Mouse (Mus musculus) lung, postnatal 0 days (tissue): Measurements from ENCODE around the gene Nucb1. TPM values are rescaled to one million over a fixed set of nuclear protein-coding genes. Genes with fewer than 3 reads are reported as not detected.
A peak's percentile ranks its signal among the peaks of the same experiment; 100 is the strongest.
"Not testable (repeated sequence)": the region's sequence is repeated elsewhere in the genome, so short reads cannot be mapped to it uniquely, and the experiment has no call there.

Experiments
- ATAC-seq: fragments of 200-750 bp; cut with Nextera tagmentation; 2 replicates; pipeline ENCODE4 v1.8.0; 2017; ENCODE audit warnings: moderate library complexity
- DNase-seq: peaks from one replicate; pipeline ENCODE4 v3.0.0-alpha.2; 2016; ENCODE audit warnings: low spot score
- H3K27ac ChIP-seq: fragments of 300-500 bp; sonication (generic); 2 replicates; pipeline ENCODE4 v1.5.1; 2014; ENCODE audit warnings: antibody characterized with exemption, mild to moderate bottlenecking, low read length, mixed read lengths
- H3K27me3 ChIP-seq: fragments of 300-500 bp; sonication (generic); replicated peaks from 2 replicates; pipeline ENCODE4 v1.6.1; 2014; ENCODE audit warnings: low read length, mixed read lengths; ENCODE audit not compliant: insufficient read depth
- H3K36me3 ChIP-seq: fragments of 300-500 bp; sonication (generic); 2 replicates; pipeline ENCODE4 v1.6.1; 2014; ENCODE audit warnings: low read length, mixed read lengths; ENCODE audit not compliant: insufficient read depth
- H3K4me1 ChIP-seq: fragments of 300-500 bp; sonication (generic); 2 replicates; pipeline ENCODE4 v1.6.1; 2014; ENCODE audit warnings: antibody characterized with exemption, low read depth, low read length, mixed read lengths; ENCODE audit not compliant: insufficient read depth
- H3K4me2 ChIP-seq: fragments of 300-500 bp; sonication (generic); replicated peaks from 2 replicates; pipeline ENCODE4 v1.6.1; 2014; ENCODE audit warnings: low read depth, mild to moderate bottlenecking, low read length, moderate library complexity, mixed read lengths
- H3K4me3 ChIP-seq: fragments of 300-500 bp; sonication (generic); 2 replicates; pipeline ENCODE4 v1.5.1; 2014; ENCODE audit warnings: low read depth, low read length
- H3K9ac ChIP-seq: fragments of 300-500 bp; sonication (generic); replicated peaks from 2 replicates; pipeline ENCODE4 v1.6.1; 2014; ENCODE audit warnings: low read depth, mild to moderate bottlenecking
- H3K9me3 ChIP-seq: fragments of 300-500 bp; sonication (generic); 2 replicates; pipeline ENCODE4 v1.6.1; 2016; ENCODE audit warnings: low read length, mixed read lengths
- CTCF ChIP-seq: IDR thresholded peaks from 2 replicates; pipeline ENCODE4 v1.5.1; 2016; ENCODE audit warnings: antibody characterized with exemption, mild to moderate bottlenecking
- EP300 ChIP-seq: IDR thresholded peaks from 2 replicates; pipeline ENCODE4 v1.6.1; 2016; ENCODE audit warnings: antibody characterized with exemption, mild to moderate bottlenecking, control low read depth
- WGBS: fragments of 180-500 bp; shearing (Covaris S2); extraction: QIAGEN DNeasy Blood & Tissue Kit; methylation state at CpG from one replicate; pipeline ENCODE4 v1.1.7; 2014; 5-methylcytosine and 5-hydroxymethylcytosine counted together
- polyA plus RNA-seq: library from polyadenylated mRNA; unstranded; fragments of >200 nt; fragmentation: Nextera tagmentation; extraction: Ambion mirVana; gene quantifications from 2 replicates; pipeline ENCODE4 v1.2.1, GENCODE M21; 2015

Nucb1 gene
- polyA plus RNA-seq, 1 experiment from 2014 or later, result 213 TPM

DNA sequence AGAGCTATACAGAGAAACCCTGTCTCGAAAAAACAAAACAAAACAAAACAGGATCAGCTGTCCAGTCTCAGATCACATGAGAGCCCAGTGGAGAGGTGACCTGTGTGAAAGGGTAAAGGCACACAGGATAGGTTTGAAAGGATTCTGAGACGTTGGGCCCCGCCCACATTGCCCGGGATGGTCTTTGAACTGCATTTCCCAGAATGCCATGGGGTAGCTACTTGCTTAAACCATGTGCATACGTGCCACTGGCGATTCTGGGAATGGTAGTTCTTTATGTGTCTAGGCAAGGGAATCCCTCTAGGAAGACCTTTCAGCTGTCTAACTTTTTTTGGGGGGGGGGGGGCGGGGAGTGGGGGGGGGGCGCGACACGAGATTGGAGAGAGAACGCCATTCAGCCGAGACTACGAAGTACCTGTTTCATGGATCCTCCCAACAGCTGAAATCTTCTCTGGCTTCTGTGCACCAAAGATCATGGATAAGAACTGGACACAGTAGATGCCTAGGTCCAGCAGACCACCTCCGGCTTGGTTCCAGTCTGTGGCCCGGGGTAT is 28.8 kb downstream of the Nucb1 start, which contains the start of gene Tulp2:
Tulp2 (plus strand) TSS at position 504 of the 554 bp plus-strand sequence.
- no peaks in the 10 kb centered on the region for H3K4me1 ChIP-seq
- no peak within 1 kb of the TSS for H3K4me3 ChIP-seq
- no peak within 1 kb of the TSS for H3K4me2 ChIP-seq
- ATAC-seq (peak; percentile 86), DNase-seq (peak; percentile 68)
- TF ChIP-seq CTCF (no peak), EP300 (no peak)
- no peaks in the 10 kb centered on the region for H3K27me3 ChIP-seq
- H3K27ac ChIP-seq, result no peak within 1 kb of the TSS
- 50% methylated on average over 15 of the region's 15 CpGs for WGBS
- H3K9ac ChIP-seq, result no peak within 1 kb of the TSS
- H3K9me3 ChIP-seq, result no peaks in the 10 kb centered on the region
- H3K36me3 ChIP-seq, result no peaks in the 10 kb centered on the region

- not testable (repeated sequence) for H3K9ac ChIP-seq, H3K27me3 ChIP-seq, H3K36me3 ChIP-seq, ATAC-seq, DNase-seq, H3K27ac ChIP-seq, H3K4me3 ChIP-seq, H3K4me2 ChIP-seq, H3K9me3 ChIP-seq, H3K4me1 ChIP-seq
- 59% methylated on average over 3 of the region's 4 CpGs for WGBS
Observed at GRCm38 (mm10) chr7:45480310-45480709, 29.9 kb downstream of the Nucb1 start.

- Histone ChIP-seq H3K4me2 (no peak overlapping the region), H3K4me1 (0 out of 2 replicates have a peak, but pooled peaks cover 2% of the 10 kb centered on the region), H3K4me3 (no peak overlapping the region), H3K27me3 (no peaks in the 10 kb centered on the region), H3K9me3 (no peaks in the 10 kb centered on the region), H3K36me3 (no peaks in the 10 kb centered on the region), H3K27ac (no peak overlapping the region), H3K9ac (no peak overlapping the region)
- DNase-seq (no peak), ATAC-seq (no peak)
- WGBS, result 95% methylated on average over 7 of the region's 7 CpGs
- TF ChIP-seq EP300, result no peak
- TF ChIP-seq CTCF, result no peak
Observed at GRCm38 (mm10) chr7:45478774-45479173, 31.4 kb downstream of the Nucb1 start.

DNA sequence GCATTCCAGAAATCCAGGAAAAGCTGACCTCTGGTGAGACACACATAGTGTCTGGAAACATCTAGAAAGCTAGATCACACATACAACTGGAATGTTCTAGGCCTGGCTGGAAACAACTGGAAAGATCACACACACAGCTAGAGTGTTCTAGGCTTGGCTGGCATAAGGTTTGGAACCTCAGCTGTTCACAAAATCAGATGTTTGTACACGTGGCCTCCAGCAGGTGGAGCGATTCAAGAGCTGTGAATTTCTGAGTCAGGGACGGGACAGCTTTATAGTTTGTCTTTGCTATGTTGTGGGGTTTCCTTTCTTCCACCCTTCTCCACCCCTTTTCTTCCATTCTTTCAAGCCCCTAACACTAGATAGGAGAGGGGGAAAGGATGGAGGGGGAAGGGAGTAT is 33.2 kb downstream of the Nucb1 start:
- no peak overlapping the region for H3K4me3 ChIP-seq
- H3K36me3 ChIP-seq, result no peaks in the 10 kb centered on the region
- peak; percentile 52 for ATAC-seq
- no peaks in the 10 kb centered on the region for H3K27me3 ChIP-seq
- TF ChIP-seq CTCF (peak; percentile 83), EP300 (no peak)
- 4% methylated on average over 3 of the region's 3 CpGs for WGBS
- no peak overlapping the region for H3K27ac ChIP-seq
- no peaks in the 10 kb centered on the region for H3K9me3 ChIP-seq
- no peak overlapping the region for H3K9ac ChIP-seq
- peak; percentile 84 for DNase-seq
- H3K4me1 ChIP-seq, result 0 out of 2 replicates have a peak, but pooled peaks cover 2% of the 10 kb centered on the region
- H3K4me2 ChIP-seq, result no peak overlapping the region

DNA sequence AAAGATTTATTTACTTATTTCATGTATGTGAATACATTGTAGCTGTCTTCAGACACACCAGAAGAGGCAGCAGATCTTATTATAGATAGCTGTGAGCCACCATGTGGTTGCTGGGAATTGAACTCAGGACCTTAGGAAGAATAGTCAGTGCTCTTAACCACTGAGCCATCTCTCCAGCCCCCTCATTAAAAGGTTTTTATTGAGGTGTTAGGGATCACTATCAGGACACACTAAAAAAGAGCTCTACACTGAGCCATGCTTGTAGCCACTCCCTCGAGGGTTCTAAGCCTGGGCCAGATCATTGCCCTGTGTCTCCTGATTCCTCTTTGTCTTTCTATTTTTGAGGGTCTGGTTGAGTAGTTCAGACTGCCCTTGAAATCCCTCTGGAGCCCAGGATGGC is 33.8 kb downstream of the Nucb1 start:
- TF ChIP-seq CTCF, result no peak
- no peak for TF ChIP-seq EP300
- Histone ChIP-seq H3K27ac (no peak overlapping the region), H3K36me3 (no peaks in the 10 kb centered on the region), H3K27me3 (no peaks in the 10 kb centered on the region), H3K4me3 (no peak overlapping the region), H3K4me2 (no peak overlapping the region), H3K9ac (no peak overlapping the region), H3K4me1 (0 out of 2 replicates have a peak, but pooled peaks cover 2% of the 10 kb centered on the region), H3K9me3 (no peaks in the 10 kb centered on the region)
- 52% methylated on average over 1 of the region's 1 CpGs for WGBS
- DNase-seq (no peak), ATAC-seq (no peak)

DNA sequence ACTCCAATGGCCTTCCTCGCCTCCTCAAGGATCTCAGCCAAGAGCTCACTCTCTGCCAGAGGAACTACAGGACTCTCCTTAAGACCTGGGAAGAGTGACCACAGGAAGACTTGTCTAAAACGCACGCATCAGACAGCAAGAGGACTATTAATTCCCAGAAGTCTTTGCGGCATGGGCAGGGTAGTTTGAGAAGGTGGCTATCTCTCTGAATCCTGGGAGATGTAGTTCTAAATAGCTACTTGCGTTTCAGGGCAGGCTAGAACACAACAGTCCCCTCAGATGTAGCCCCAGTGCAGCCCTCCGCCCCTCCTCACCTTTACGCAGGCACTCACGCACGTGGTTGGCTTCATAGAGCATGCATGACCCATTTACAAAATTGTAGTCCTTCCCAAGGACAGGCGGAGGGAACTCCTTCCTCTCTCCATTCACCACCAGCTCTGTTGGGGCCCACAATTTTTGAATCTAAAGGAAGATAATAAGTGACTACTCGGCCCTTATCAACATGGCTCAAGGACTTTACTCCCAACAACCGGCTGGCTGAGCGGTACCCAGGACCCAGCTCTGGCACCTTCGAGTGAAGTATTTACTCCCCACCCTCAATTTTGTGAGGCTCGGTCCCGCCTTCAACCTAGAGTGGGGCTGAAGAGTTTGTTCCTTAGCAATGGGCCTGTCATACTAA is 34.8 kb downstream of the Nucb1 start:
- no peaks in the 10 kb centered on the region for H3K27me3 ChIP-seq
- H3K4me1 ChIP-seq, result 0 out of 2 replicates have a peak, but pooled peaks cover 2% of the 10 kb centered on the region
- H3K9ac ChIP-seq, result no peak overlapping the region
- TF ChIP-seq EP300 (no peak), CTCF (no peak)
- H3K9me3 ChIP-seq, result no peaks in the 10 kb centered on the region
- H3K27ac ChIP-seq, result no peak overlapping the region
- ATAC-seq (peak; percentile 55), DNase-seq (peak; percentile 72)
- H3K4me2 ChIP-seq, result 0 out of 2 replicates have a peak overlapping the region, but pooled peaks have one; percentile 20
- no peaks in the 10 kb centered on the region for H3K36me3 ChIP-seq
- WGBS, result 51% methylated on average over 16 of the region's 16 CpGs
- H3K4me3 ChIP-seq, result 0 out of 2 replicates have a peak overlapping the region, but pooled peaks have one; percentile 12
